Mouse (Mus musculus): ENCODE measurements around the gene Arvcf.

GRCm38 (mm10) chr16:18409776-18410175, 61.8 kb downstream of the Arvcf start:
- TF ChIP-seq FLI1 (IDR thresholded peaks at IDR 0.05; ENCODE audit: low read length) (no peak), GATA1 (IDR thresholded peaks at IDR 0.05; ENCODE audit: borderline replicate concordance, low read length) (no peak)
